1 mouse cellular context compared by ENCODE assay signal in genomic region chr13:21749387-21750158, GRCm38 (mm10).
TF ChIP-seq lines count a peak whose summit lies in the region.

No protein-coding gene starts in this region.

TF ChIP-seq in MEL, 35 proteins besides CTCF, POLR2A, EP300 and RAD21:
- TF ChIP-seq KAT2A (conservative IDR thresholded peaks at IDR 0.05; ENCODE audit: low read depth, low read length) (no peak), SMC3 (IDR thresholded peaks at IDR 0.05; ENCODE audit: low read depth, low read length) (no peak), JUND (IDR thresholded peaks at IDR 0.05; ENCODE audit: low read depth, low read length) (no peak), TBP (IDR thresholded peaks at IDR 0.05; ENCODE audit: low read depth, low read length) (no peak), ZNF384 (IDR thresholded peaks at IDR 0.05; ENCODE audit: low read depth, low read length) (no peak), MYC (IDR thresholded peaks at IDR 0.05; ENCODE audit: low read depth, low read length) (no peak), CHD2 (IDR thresholded peaks at IDR 0.05; ENCODE audit: low read length) (no peak)
